Mouse (Mus musculus) liver, embryonic 14.5 days (tissue): Measurements from ENCODE around the gene Skp1a. TPM values are rescaled to one million over a fixed set of nuclear protein-coding genes. Genes with fewer than 3 reads are reported as not detected.

Experiments used
- ATAC-seq: fragments of 200-750 bp; cut with Nextera tagmentation; 2 replicates; pipeline ENCODE4 v1.8.0; 2017; ENCODE audit warnings: moderate number of reproducible peaks, mild to moderate bottlenecking, moderate library complexity; ENCODE audit not compliant: insufficient read depth
- DNase-seq, 3 experiments: peaks; one replicate each; pipeline ENCODE4 v3.0.0-alpha.2; 2012 to 2013; ENCODE audit warnings: low read depth in 3 of 3, low spot score in 3 of 3
- H3K27ac ChIP-seq: fragments of 300-500 bp; sonication (generic); 2 replicates; pipeline ENCODE4 v1.5.1; 2014; ENCODE audit warnings: moderate library complexity, mild to moderate bottlenecking, control low read depth, inconsistent platforms
- H3K27me3 ChIP-seq: fragments of 300-500 bp; sonication (generic); 2 replicates; pipeline ENCODE4 v1.6.1; 2014; ENCODE audit warnings: mild to moderate bottlenecking, low read length, moderate library complexity; ENCODE audit not compliant: control insufficient read depth, insufficient read depth
- H3K36me3 ChIP-seq: fragments of 300-500 bp; sonication (generic); replicated peaks from 2 replicates; pipeline ENCODE4 v1.6.1; 2014; ENCODE audit warnings: low read depth; ENCODE audit not compliant: control insufficient read depth, insufficient read depth
- H3K4me1 ChIP-seq, 2 experiments: fragments of 200-500 bp in 1 of 2; fragments of 300-500 bp in 1 of 2; sonication (generic) in 1 of 2; replicated peaks; 2 replicates each; pipeline ENCODE4 v1.6.1; 2012 to 2014; ENCODE audit warnings: antibody characterized with exemption in 1 of 2, inconsistent platforms in 1 of 2, low read length in 1 of 2; ENCODE audit not compliant: control insufficient read depth in 2 of 2, insufficient read depth in 2 of 2
- H3K4me2 ChIP-seq: fragments of 300-500 bp; sonication (generic); 2 replicates; pipeline ENCODE4 v1.6.1; 2014; ENCODE audit warnings: low read depth, mild to moderate bottlenecking, control low read depth, moderate library complexity
- H3K4me3 ChIP-seq, 2 experiments: fragments of 200-500 bp in 1 of 2; fragments of 300-500 bp in 1 of 2; sonication (generic) in 1 of 2; 2 replicates each; pipeline ENCODE4 v1.5.1; 2012 to 2014; ENCODE audit warnings: low read depth in 2 of 2, low read length in 2 of 2, mild to moderate bottlenecking in 2 of 2, control low read depth in 1 of 2, inconsistent platforms in 1 of 2, moderate library complexity in 1 of 2; ENCODE audit not compliant: insufficient read depth in 1 of 2
- H3K9ac ChIP-seq: fragments of 300-500 bp; sonication (generic); replicated peaks from 2 replicates; pipeline ENCODE4 v1.6.1; 2014; ENCODE audit warnings: mild to moderate bottlenecking, control low read depth, moderate library complexity
- H3K9me3 ChIP-seq: fragments of 300-500 bp; sonication (generic); 2 replicates; pipeline ENCODE4 v1.6.1; 2016; ENCODE audit warnings: low read length, mixed read lengths; ENCODE audit not compliant: control insufficient read depth
- CTCF ChIP-seq: IDR thresholded peaks from 2 replicates; pipeline ENCODE4 v1.5.1; 2016; ENCODE audit warnings: antibody characterized with exemption, low read depth, control low read depth
- EP300 ChIP-seq: IDR thresholded peaks from 2 replicates; pipeline ENCODE4 v1.6.1; 2016; ENCODE audit warnings: antibody characterized with exemption, low read depth
- WGBS: fragments of 180-500 bp; shearing (Covaris S2); extraction: QIAGEN DNeasy Blood & Tissue Kit; methylation state at CpG from one replicate; pipeline ENCODE4 v1.1.7; 2014; ENCODE audit not compliant: insufficient replicate concordance; 5-methylcytosine and 5-hydroxymethylcytosine counted together
- polyA plus RNA-seq, 2 experiments: library from polyadenylated mRNA; depleted of rRNA in 1 of 2; stranded (reverse) in 1 of 2; unstranded in 1 of 2; fragments of >200 nt; fragmentation: Nextera tagmentation in 1 of 2; extraction: Ambion mirVana in 1 of 2; gene quantifications; 2 replicates each; pipeline versions ENCODE4 v1.2.1 to v1.2.3; 2012 to 2014

Skp1a gene
- polyA plus RNA-seq, 2 experiments = 55.6 to 285 TPM

DNA sequence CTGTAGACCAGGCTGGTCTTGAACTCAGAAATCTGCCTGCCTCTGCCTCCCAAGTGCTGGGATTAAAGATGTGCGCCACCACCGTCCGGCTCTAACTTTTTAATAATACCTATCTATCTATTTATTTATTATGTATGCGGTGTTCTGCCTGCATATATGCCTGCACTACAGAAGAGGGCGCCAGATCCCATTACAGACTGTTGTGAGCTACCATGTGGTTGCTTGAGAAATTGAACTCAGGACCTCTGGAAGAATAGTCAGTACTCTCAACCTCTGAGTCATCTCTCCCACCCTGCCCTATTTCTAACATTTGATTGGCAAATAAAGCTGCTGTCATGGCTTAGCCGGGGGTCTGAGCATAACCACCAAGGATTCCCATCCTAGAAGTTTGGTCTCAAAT lies 8.9 kb upstream of the Skp1a start:
- Histone ChIP-seq H3K4me3 (no peak overlapping the region), H3K9ac (no peak overlapping the region), H3K4me1 (no peaks in the 10 kb centered on the region; a peak in 1 of 4 replicates), H3K36me3 (no peaks in the 10 kb centered on the region), H3K9me3 (no peaks in the 10 kb centered on the region), H3K27ac (no peak overlapping the region), H3K27me3 (no peaks in the 10 kb centered on the region; the same call in 1 of the 2 replicates), H3K4me2 (no peak overlapping the region)
- WGBS = 50% methylated on average over 6 of the region's 6 CpGs
- ATAC-seq (no peak), DNase-seq (no peak)
- TF ChIP-seq EP300 = no peak
- peak; percentile 52 for TF ChIP-seq CTCF

- WGBS = 11% methylated on average over 19 of the region's 19 CpGs
- Histone ChIP-seq H3K4me1 (no peaks in the 10 kb centered on the region; a peak in 1 of 4 replicates), H3K4me3 (peak overlapping the region in 1 of 2 experiments; percentile 14; a peak in 1 of 4 replicates), H3K9me3 (no peaks in the 10 kb centered on the region), H3K4me2 (peak overlapping the region; percentile 23), H3K36me3 (no peaks in the 10 kb centered on the region), H3K9ac (no peak overlapping the region), H3K27ac (no peak overlapping the region), H3K27me3 (no peaks in the 10 kb centered on the region; the same call in 1 of the 2 replicates)
- peak; percentile 64; the same call in 1 of the 2 replicates for ATAC-seq
- no peak for DNase-seq
- TF ChIP-seq CTCF (no peak), EP300 (no peak)
Observed at GRCm38 (mm10) chr11:52223968-52224682, 7.7 kb upstream of the Skp1a start.

DNA sequence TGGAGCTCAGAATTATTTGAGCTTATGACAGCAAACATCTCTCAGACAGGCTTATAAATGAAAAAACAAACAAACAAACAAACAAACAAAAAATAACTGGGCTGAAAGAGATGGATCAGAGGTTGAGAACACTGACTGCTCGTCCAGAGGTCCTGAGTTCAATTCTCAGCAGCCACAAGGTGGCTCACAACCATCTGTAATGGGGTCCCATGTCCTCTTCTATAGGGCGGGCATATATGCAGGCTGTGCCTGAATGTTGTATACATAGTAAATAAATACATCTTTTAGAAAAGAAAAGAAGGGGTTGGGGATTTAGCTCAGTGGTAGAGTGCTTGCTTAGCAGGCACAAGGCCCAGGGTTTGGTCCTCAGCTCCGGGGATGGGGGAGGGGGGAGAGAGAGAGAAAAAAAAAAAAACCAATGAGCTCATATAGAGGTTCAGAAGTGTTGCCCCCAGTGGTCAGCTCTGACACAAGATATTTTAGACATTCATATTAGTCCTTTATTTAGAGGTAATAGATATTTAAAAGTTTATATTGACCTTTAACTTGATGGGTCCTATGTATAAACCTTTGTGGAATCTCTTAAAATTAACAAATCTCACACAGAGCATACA lies 5.7 kb upstream of the Skp1a start:
- 50% methylated on average over 3 of the region's 3 CpGs for WGBS
- H3K4me3 ChIP-seq = no peak overlapping the region
- H3K27ac ChIP-seq = no peak overlapping the region
- ATAC-seq = no peak
- H3K4me1 ChIP-seq = peaks cover 3 to 6% of the 10 kb centered on the region in 2 experiments; a peak in 3 of 4 replicates
- no peaks in the 10 kb centered on the region for H3K36me3 ChIP-seq
- H3K4me2 ChIP-seq = no peak overlapping the region
- TF ChIP-seq EP300 (no peak), CTCF (no peak)
- H3K9me3 ChIP-seq = no peaks in the 10 kb centered on the region
- no peak for DNase-seq
- no peaks in the 10 kb centered on the region; the same call in 1 of the 2 replicates for H3K27me3 ChIP-seq
- H3K9ac ChIP-seq = no peak overlapping the region

GRCm38 (mm10) chr11:52227053-52227452 lies 4.7 kb upstream of the Skp1a start:
- Histone ChIP-seq H3K36me3 (no peaks in the 10 kb centered on the region), H3K4me2 (no peak overlapping the region), H3K27ac (no peak overlapping the region), H3K4me1 (peaks cover 3 to 7% of the 10 kb centered on the region in 2 experiments; a peak in 3 of 4 replicates), H3K9me3 (no peaks in the 10 kb centered on the region), H3K4me3 (no peak overlapping the region), H3K27me3 (no peaks in the 10 kb centered on the region; the same call in 1 of the 2 replicates), H3K9ac (no peak overlapping the region)
- 62% methylated on average over 3 of the region's 3 CpGs for WGBS
- DNase-seq (no peak), ATAC-seq (no peak)
- TF ChIP-seq EP300 (no peak), CTCF (no peak)

DNA sequence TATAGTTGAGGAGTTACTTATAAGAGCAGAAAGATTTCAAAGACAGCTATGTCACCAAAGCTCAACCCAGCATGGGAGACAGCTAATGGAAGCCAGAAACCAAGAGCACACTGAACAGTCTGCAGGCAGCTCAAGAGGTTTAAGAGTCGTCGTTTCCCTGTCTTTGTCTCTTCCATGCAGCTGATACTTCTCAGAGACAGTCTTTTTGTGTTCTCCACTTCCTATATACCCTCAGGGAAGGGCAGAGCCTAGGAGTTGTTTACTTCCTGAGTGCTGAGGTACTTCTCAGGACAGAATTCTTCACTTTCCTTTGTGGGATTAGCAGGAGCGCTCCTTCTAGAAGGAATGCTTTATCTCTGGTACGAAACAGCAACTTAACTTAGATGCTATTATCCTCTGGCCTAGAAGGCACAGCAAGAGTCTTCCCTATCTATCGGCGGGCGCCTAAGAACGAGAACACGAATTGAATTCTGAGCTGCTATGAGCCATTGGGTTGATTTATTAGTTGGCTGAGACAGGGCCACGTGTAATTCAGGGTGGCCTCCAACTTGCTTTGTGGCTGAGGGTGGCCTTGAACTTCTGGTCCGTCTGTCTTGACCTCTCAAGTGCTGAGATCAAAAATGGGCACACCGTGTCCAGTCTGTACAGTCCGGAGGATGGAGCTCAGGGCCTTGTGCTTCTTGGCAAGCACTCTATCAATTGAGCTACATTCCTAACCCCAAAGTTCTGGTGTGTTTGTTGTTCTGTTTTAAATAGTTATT lies 4.1 kb upstream of the Skp1a start:
- no peak overlapping the region for H3K4me2 ChIP-seq
- TF ChIP-seq CTCF = no peak
- no peak for TF ChIP-seq EP300
- H3K27ac ChIP-seq = no peak overlapping the region
- no peaks in the 10 kb centered on the region for H3K36me3 ChIP-seq
- H3K9me3 ChIP-seq = no peaks in the 10 kb centered on the region
- H3K4me3 ChIP-seq = no peak overlapping the region
- DNase-seq (no peak), ATAC-seq (no peak)
- H3K4me1 ChIP-seq = peaks cover 3 to 7% of the 10 kb centered on the region in 2 experiments; a peak in 3 of 4 replicates
- WGBS = 65% methylated on average over 13 of the region's 13 CpGs
- H3K27me3 ChIP-seq = no peaks in the 10 kb centered on the region; the same call in 1 of the 2 replicates
- H3K9ac ChIP-seq = no peak overlapping the region
